Mouse (Mus musculus) bone marrow macrophage, adult 2 months (primary cell): ENCODE results near the gene Sypl.
"Not testable (repeated sequence)": the region's sequence is repeated elsewhere in the genome, so short reads cannot be mapped to it uniquely, and the experiment has no call there.

Experiments
- CTCF ChIP-seq: IDR thresholded peaks from 2 replicates; pipeline ENCODE4 v1.5.1; 2012; ENCODE audit warnings: low read depth, mild to moderate bottlenecking, low read length, moderate library complexity
- POLR2A ChIP-seq: IDR thresholded peaks from 2 replicates; pipeline ENCODE4 v1.6.1; 2012; ENCODE audit warnings: mild to moderate bottlenecking, low read depth, low read length, borderline replicate concordance

GRCm38 (mm10) chr12:32999778-33000177, 46.1 kb downstream of the Sypl start:
- TF ChIP-seq POLR2A, CTCF: not testable (repeated sequence)
